14 mouse cellular contexts compared by ENCODE assay signal in genomic region chr2:32572196-32572595, GRCm38 (mm10). TPM values are rescaled to one million over a fixed set of nuclear protein-coding genes. Genes with fewer than 3 reads are reported as not detected.
A peak's percentile ranks its signal among the peaks of the same experiment; 100 is the strongest.
DNase-seq lines count a peak whose midpoint lies in the region; ATAC-seq and TF ChIP-seq lines count a peak whose summit lies in the region.
"Had no signal": no experiment of that assay in that cellular context is flagged by ENCODE, and none has a peak within 500 bp of the region (broad histone marks: within the 10 kb centered on the region; RNA-seq: fewer than 3 reads in every experiment).

No protein-coding gene starts in this region.

- peaks cover 22% of the 10 kb centered on the region for H3K4me1 ChIP-seq in heart, embryonic 12.5 days (replicated peaks)
- H3K4me1 ChIP-seq in heart, embryonic 11.5 days (ENCODE audit: control insufficient read depth, insufficient read depth, low read length), result peaks cover 10% of the 10 kb centered on the region
- peaks cover 3 to 35% of the 10 kb centered on the region in 2 experiments for H3K4me1 ChIP-seq in CH12.LX (ENCODE audit: control insufficient read depth in 1 of 2, insufficient read depth in 2 of 2)
- H3K4me1 ChIP-seq in embryonic facial prominence, embryonic 10.5 days, result peaks cover 32% of the 10 kb centered on the region
- H3K4me1 ChIP-seq in liver, embryonic 15.5 days (replicated peaks), result peaks cover 33% of the 10 kb centered on the region

- ATAC-seq in heart, embryonic 12.5 days (ENCODE audit: insufficient number of reproducible peaks, low FRiP score), result no peak
- no peak for ATAC-seq in heart, embryonic 11.5 days (replicated peaks; ENCODE audit: insufficient number of reproducible peaks, low FRiP score, low TSS enrichment)
- ATAC-seq in liver, embryonic 15.5 days (ENCODE audit: insufficient read depth), result no peak
- ATAC-seq: CD4-positive, CD25-positive, alpha-beta regulatory T cell, adult 4 months had no signal

- dilution Hi-C loops in CH12.LX (cut with MboI; ENCODE audit: extremely low pct_ligation_motif_present, extremely low pct_unique_long_range_greater_than_20kb, low sequenced_read_pairs), result no loop called here

- no peak for TF ChIP-seq CTCF in CH12.LX (conservative IDR thresholded peaks at IDR 0.05 in 1 of 2, IDR thresholded peaks at IDR 0.05 in 1 of 2; ENCODE audit: low read depth in 2 of 2, low read length in 2 of 2)

- peaks cover 16% of the 10 kb centered on the region for H3K79me2 ChIP-seq in CH12.LX (replicated peaks; ENCODE audit: control insufficient read depth, extremely low read depth, insufficient read depth, poor library complexity, severe bottlenecking)

- H3K36me3 ChIP-seq in heart, embryonic 12.5 days, result peaks cover 25% of the 10 kb centered on the region
- H3K36me3 ChIP-seq in heart, embryonic 11.5 days (ENCODE audit: control insufficient read depth, insufficient read depth, low read length), result peaks cover 6% of the 10 kb centered on the region; the same call in 1 of the 2 replicates
- H3K36me3 ChIP-seq in CH12.LX (replicated peaks in 1 of 2; ENCODE audit: control insufficient read depth in 1 of 2, insufficient read depth in 1 of 2, low read length in 1 of 2), result peaks cover 15 to 63% of the 10 kb centered on the region in 2 experiments
- peaks cover 30% of the 10 kb centered on the region for H3K36me3 ChIP-seq in embryonic facial prominence, embryonic 10.5 days (replicated peaks)
- peaks cover 14% of the 10 kb centered on the region; the same call in 1 of the 2 replicates for H3K36me3 ChIP-seq in liver, embryonic 15.5 days (replicated peaks)

- H3K27me3 ChIP-seq in heart, embryonic 12.5 days (replicated peaks), result peaks cover 16% of the 10 kb centered on the region
- H3K27me3 ChIP-seq in heart, embryonic 11.5 days (ENCODE audit: control insufficient read depth, insufficient read depth, low read length), result peaks cover 15% of the 10 kb centered on the region
- H3K27me3 ChIP-seq in CH12.LX (replicated peaks), result no peaks in the 10 kb centered on the region
- H3K27me3 ChIP-seq in embryonic facial prominence, embryonic 10.5 days (replicated peaks; ENCODE audit: low read depth, poor library complexity, severe bottlenecking), result peaks cover 13% of the 10 kb centered on the region
- peaks cover 22% of the 10 kb centered on the region for H3K27me3 ChIP-seq in liver, embryonic 15.5 days

- no peak overlapping the region for H3K27ac ChIP-seq in heart, embryonic 12.5 days (ENCODE audit: poor library complexity, severe bottlenecking)
- no peak overlapping the region for H3K27ac ChIP-seq in heart, embryonic 11.5 days (ENCODE audit: low read depth, low read length)
- no peak overlapping the region for H3K27ac ChIP-seq in CH12.LX (ENCODE audit: insufficient read depth, low read depth)
- no peak overlapping the region for H3K27ac ChIP-seq in embryonic facial prominence, embryonic 10.5 days (replicated peaks)
- H3K27ac ChIP-seq in liver, embryonic 15.5 days (replicated peaks), result no peak overlapping the region

- H3K9ac ChIP-seq in heart, embryonic 12.5 days, result no peak overlapping the region
- H3K9ac ChIP-seq in heart, embryonic 11.5 days (ENCODE audit: low read depth, low read length), result no peak overlapping the region
- H3K9ac ChIP-seq in CH12.LX (ENCODE audit: insufficient read depth, low read depth), result no peak overlapping the region
- H3K9ac ChIP-seq in liver, embryonic 15.5 days, result no peak overlapping the region

- TF ChIP-seq EP300 in CH12.LX (IDR thresholded peaks at IDR 0.05; ENCODE audit: low read length), result no peak

- TF ChIP-seq POLR2A in CH12.LX (IDR thresholded peaks at IDR 0.05; ENCODE audit: low read depth, low read length), result no peak

- no peaks in the 10 kb centered on the region for H3K9me3 ChIP-seq in heart, embryonic 12.5 days (replicated peaks)
- H3K9me3 ChIP-seq in heart, embryonic 11.5 days (replicated peaks; ENCODE audit: control insufficient read depth, low read length), result no peaks in the 10 kb centered on the region
- H3K9me3 ChIP-seq in CH12.LX (replicated peaks; ENCODE audit: low read length), result no peaks in the 10 kb centered on the region
- H3K9me3 ChIP-seq in embryonic facial prominence, embryonic 10.5 days, result no peaks in the 10 kb centered on the region
- H3K9me3 ChIP-seq in liver, embryonic 15.5 days (replicated peaks), result no peaks in the 10 kb centered on the region

- H3K4me2 ChIP-seq in heart, embryonic 12.5 days, result 0 out of 2 replicates have a peak overlapping the region, but pooled peaks have one; percentile 88
- H3K4me2 ChIP-seq in heart, embryonic 11.5 days, result no peak overlapping the region
- peak overlapping the region; percentile 97; the same call in 1 of the 2 replicates for H3K4me2 ChIP-seq in CH12.LX (ENCODE audit: insufficient read depth, low read depth, poor library complexity, severe bottlenecking)
- H3K4me2 ChIP-seq in liver, embryonic 15.5 days, result peak overlapping the region; percentile 72

- TF ChIP-seq RAD21 in CH12.LX (IDR thresholded peaks at IDR 0.05; ENCODE audit: low read depth, low read length), result no peak

- WGBS in heart, embryonic 12.5 days, result 86% methylated on average over 11 of the region's 11 CpGs
- 87% methylated on average over 11 of the region's 11 CpGs for WGBS in heart, embryonic 11.5 days (ENCODE audit: insufficient replicate concordance)
- 92% methylated on average over 11 of the region's 11 CpGs for WGBS in embryonic facial prominence, embryonic 10.5 days
- 89% methylated on average over 11 of the region's 11 CpGs for WGBS in liver, embryonic 15.5 days (ENCODE audit: insufficient replicate concordance)

- no peak for DNase-seq in CH12.LX (ENCODE audit: extremely low read depth)
- no peak for DNase-seq in embryonic facial prominence, embryonic 10.5 days (ENCODE audit: low spot score)
- DNase-seq in right cerebral cortex, postnatal 10 days (ENCODE audit: low spot score in 2 of 2), result no peak
- DNase-seq in frontal cortex, adult 2 months (ENCODE audit: extremely low spot score in 1 of 2, low spot score in 1 of 2), result no peak
- DNase-seq: adrenal gland, postnatal 36 days; cerebellum, adult 2 months; kidney, adult 18-20 months; right cerebral cortex, postnatal 4 days had no signal

- in situ Hi-C loops in CH12.LX (cut with MboI; ENCODE audit: low pct_ligation_motif_present, low pct_unique_long_range_greater_than_20kb, low sequenced_read_pairs), result loop anchor here (25.0 kb wide), 1 partner anchor 435 kb away; no protein-coding TSS in a partner anchor

- H3K4me3 ChIP-seq in heart, embryonic 12.5 days, result no peak overlapping the region
- no peak overlapping the region for H3K4me3 ChIP-seq in heart, embryonic 11.5 days (ENCODE audit: low read depth, low read length)
- no peak overlapping the region for H3K4me3 ChIP-seq in CH12.LX (replicated peaks in 1 of 3; ENCODE audit: low read depth in 2 of 3, low read length in 2 of 3, poor library complexity in 1 of 3)
- H3K4me3 ChIP-seq in embryonic facial prominence, embryonic 10.5 days, result peak overlapping the region; percentile 74
- H3K4me3 ChIP-seq in liver, embryonic 15.5 days (replicated peaks), result no peak overlapping the region

RNA-seq across cellular contexts. Expression of gene Dpm2, which starts 1.5 kb away (rescaled TPM):
- 68.0 and 71.5 TPM in 2 replicates for polyA plus RNA-seq in heart, embryonic 12.5 days (2016; fragmentation: Nextera tagmentation; extraction: Ambion mirVana)
- polyA plus RNA-seq in heart, embryonic 11.5 days (2014; fragmentation: Nextera tagmentation; extraction: Ambion mirVana), result 81.7 and 85.3 TPM in 2 replicates
- total RNA-seq in CH12.LX (2012; rRNA removed), result 30.9 and 38.1 TPM in 2 replicates
- 29.8 and 33.8 TPM in 2 replicates for total RNA-seq in CH12.LX (2014; rRNA removed)
- 63.6 and 65.7 TPM in 2 replicates for polyA plus RNA-seq in CH12.LX (2012; ENCODE audit: insufficient read length, low read depth)
- 109 and 111 TPM in 2 replicates for polyA plus RNA-seq in embryonic facial prominence, embryonic 10.5 days (2016; fragmentation: Nextera tagmentation; extraction: Ambion mirVana)
- polyA plus RNA-seq in liver, embryonic 15.5 days (2015; fragmentation: Nextera tagmentation; extraction: Ambion mirVana), result 48.2 and 49.0 TPM in 2 replicates
- 145 and 160 TPM in 2 replicates for polyA plus RNA-seq in frontal cortex, adult 2 months (2012; rRNA removed)

RNA-seq across cellular contexts. Expression of gene Pip5kl1, which starts 2.4 kb away (rescaled TPM):
- 0.23 and 0.33 TPM in 2 replicates for polyA plus RNA-seq in heart, embryonic 12.5 days (2016; fragmentation: Nextera tagmentation; extraction: Ambion mirVana)
- 0.31 and 0.51 TPM in 2 replicates for polyA plus RNA-seq in heart, embryonic 11.5 days (2014; fragmentation: Nextera tagmentation; extraction: Ambion mirVana)
- 0.64 and 1.3 TPM in 2 replicates for total RNA-seq in CH12.LX (2012; rRNA removed)
- total RNA-seq in CH12.LX (2014; rRNA removed), result 0.28 TPM in 1 of 2 replicates, not detected in the other
- 0.57 and 0.82 TPM in 2 replicates for polyA plus RNA-seq in CH12.LX (2012; ENCODE audit: insufficient read length, low read depth)
- polyA plus RNA-seq in embryonic facial prominence, embryonic 10.5 days (2016; fragmentation: Nextera tagmentation; extraction: Ambion mirVana), result 2.0 and 2.1 TPM in 2 replicates
- 0.22 TPM in 1 of 2 replicates, not detected in the other for polyA plus RNA-seq in liver, embryonic 15.5 days (2015; fragmentation: Nextera tagmentation; extraction: Ambion mirVana)
- 22.7 and 23.6 TPM in 2 replicates for polyA plus RNA-seq in frontal cortex, adult 2 months (2012; rRNA removed)
- total RNA-seq: adrenal gland, postnatal 36 days; gastrocnemius, adult 18-20 months had no signal
- polyA plus RNA-seq: CD4-positive, CD25-positive, alpha-beta regulatory T cell, adult 4 months; heart, embryonic 14.5 days had no signal

RNA-seq across cellular contexts. Expression of gene 9430097D07Rik, which starts 3.3 kb away (rescaled TPM):
- polyA plus RNA-seq in heart, embryonic 12.5 days (2016; fragmentation: Nextera tagmentation; extraction: Ambion mirVana), result 0.18 and 0.24 TPM in 2 replicates
- 0.17 TPM in 1 of 2 replicates, not detected in the other for polyA plus RNA-seq in heart, embryonic 11.5 days (2014; fragmentation: Nextera tagmentation; extraction: Ambion mirVana)
- total RNA-seq in CH12.LX (2012; rRNA removed), result 0.13 TPM in 1 of 2 replicates, not detected in the other
- total RNA-seq in CH12.LX (2014; rRNA removed), result not detected in 2 replicates
- polyA plus RNA-seq in CH12.LX (2012; ENCODE audit: insufficient read length, low read depth), result not detected in 2 replicates
- 0.11 TPM in 2 replicates for polyA plus RNA-seq in embryonic facial prominence, embryonic 10.5 days (2016; fragmentation: Nextera tagmentation; extraction: Ambion mirVana)
- polyA plus RNA-seq in liver, embryonic 15.5 days (2015; fragmentation: Nextera tagmentation; extraction: Ambion mirVana), result not detected in 2 replicates
- 0.38 and 0.46 TPM in 2 replicates for polyA plus RNA-seq in frontal cortex, adult 2 months (2012; rRNA removed)
- total RNA-seq: adrenal gland, postnatal 36 days; gastrocnemius, adult 18-20 months had no signal
- polyA plus RNA-seq: CD4-positive, CD25-positive, alpha-beta regulatory T cell, adult 4 months; heart, embryonic 14.5 days had no signal

RNA-seq across cellular contexts. Expression of gene St6galnac4, which starts 14.7 kb away (rescaled TPM):
- polyA plus RNA-seq in heart, embryonic 12.5 days (2016; fragmentation: Nextera tagmentation; extraction: Ambion mirVana), result 45.6 and 47.2 TPM in 2 replicates
- polyA plus RNA-seq in heart, embryonic 11.5 days (2014; fragmentation: Nextera tagmentation; extraction: Ambion mirVana), result 32.9 and 40.9 TPM in 2 replicates
- 51.9 and 57.4 TPM in 2 replicates for total RNA-seq in CH12.LX (2012; rRNA removed)
- 45.9 and 58.3 TPM in 2 replicates for total RNA-seq in CH12.LX (2014; rRNA removed)
- polyA plus RNA-seq in CH12.LX (2012; ENCODE audit: insufficient read length, low read depth), result 81.7 and 87.0 TPM in 2 replicates
- 25.1 and 26.4 TPM in 2 replicates for polyA plus RNA-seq in embryonic facial prominence, embryonic 10.5 days (2016; fragmentation: Nextera tagmentation; extraction: Ambion mirVana)
- polyA plus RNA-seq in liver, embryonic 15.5 days (2015; fragmentation: Nextera tagmentation; extraction: Ambion mirVana), result 7.9 and 8.5 TPM in 2 replicates
- polyA plus RNA-seq in frontal cortex, adult 2 months (2012; rRNA removed), result 32.4 and 34.4 TPM in 2 replicates

RNA-seq across cellular contexts. Expression of gene St6galnac6, which starts 27.3 kb away (rescaled TPM):
- polyA plus RNA-seq in heart, embryonic 12.5 days (2016; fragmentation: Nextera tagmentation; extraction: Ambion mirVana), result 31.6 and 35.3 TPM in 2 replicates
- 8.3 and 9.3 TPM in 2 replicates for polyA plus RNA-seq in heart, embryonic 11.5 days (2014; fragmentation: Nextera tagmentation; extraction: Ambion mirVana)
- 13.9 and 14.3 TPM in 2 replicates for total RNA-seq in CH12.LX (2012; rRNA removed)
- 12.9 and 13.2 TPM in 2 replicates for total RNA-seq in CH12.LX (2014; rRNA removed)
- 10.7 and 13.3 TPM in 2 replicates for polyA plus RNA-seq in CH12.LX (2012; ENCODE audit: insufficient read length, low read depth)
- 17.1 and 17.3 TPM in 2 replicates for polyA plus RNA-seq in embryonic facial prominence, embryonic 10.5 days (2016; fragmentation: Nextera tagmentation; extraction: Ambion mirVana)
- 11.6 and 11.7 TPM in 2 replicates for polyA plus RNA-seq in liver, embryonic 15.5 days (2015; fragmentation: Nextera tagmentation; extraction: Ambion mirVana)
- polyA plus RNA-seq in frontal cortex, adult 2 months (2012; rRNA removed), result 98.8 and 112 TPM in 2 replicates
